Mouse (Mus musculus): ENCODE measurements at regions not wholly inside any gene's neighbourhood (a gene's known extent, or its start where the extent isn't known, plus 50 kb on each side); places are given as distances from the start of the nearest gene placed in this dataset.

- ATAC-seq (replicated peaks; ENCODE audit: low FRiP score, low TSS enrichment, poor library complexity, severe bottlenecking), result no peak
These were observed 184.9 kb upstream of the Negr1 start for GRCm38 (mm10) chr3:156376717-156377116.

- no peak for ATAC-seq (replicated peaks; ENCODE audit: low FRiP score, low TSS enrichment, poor library complexity, severe bottlenecking)
These were observed 178.7 kb upstream of the Negr1 start for GRCm38 (mm10) chr3:156382919-156383318.

- ATAC-seq (replicated peaks; ENCODE audit: low FRiP score, low TSS enrichment, poor library complexity, severe bottlenecking), result no peak
These were observed 155.5 kb upstream of the Negr1 start for GRCm38 (mm10) chr3:156406136-156406535.

- ATAC-seq (replicated peaks; ENCODE audit: low FRiP score, low TSS enrichment, poor library complexity, severe bottlenecking), result no peak
These were observed 154.5 kb upstream of the Negr1 start for GRCm38 (mm10) chr3:156407112-156407511.

- ATAC-seq (replicated peaks; ENCODE audit: low FRiP score, low TSS enrichment, poor library complexity, severe bottlenecking), result no peak
These were observed 151.5 kb upstream of the Negr1 start for GRCm38 (mm10) chr3:156410126-156410525.

DNA sequence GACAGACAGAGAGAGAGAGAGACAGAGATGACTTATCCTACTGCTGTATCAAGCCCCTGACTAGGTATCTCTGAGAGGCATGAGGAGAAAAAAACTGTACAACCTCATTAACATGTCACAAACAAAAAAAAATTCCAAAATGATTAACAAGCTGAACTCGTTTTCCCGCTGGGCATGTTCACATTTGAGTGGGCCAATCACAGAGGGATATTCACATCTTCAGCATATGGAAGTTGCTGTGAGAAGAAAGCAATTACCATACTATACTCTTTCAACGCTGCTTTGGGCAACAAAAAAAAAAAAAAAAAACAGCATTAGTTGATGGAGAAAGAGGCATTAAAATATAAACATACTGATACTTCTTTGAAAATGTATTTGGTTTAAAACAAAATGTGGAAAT, 148.8 kb upstream of the Negr1 start:
- no peak for ATAC-seq (replicated peaks; ENCODE audit: low FRiP score, low TSS enrichment, poor library complexity, severe bottlenecking)

DNA sequence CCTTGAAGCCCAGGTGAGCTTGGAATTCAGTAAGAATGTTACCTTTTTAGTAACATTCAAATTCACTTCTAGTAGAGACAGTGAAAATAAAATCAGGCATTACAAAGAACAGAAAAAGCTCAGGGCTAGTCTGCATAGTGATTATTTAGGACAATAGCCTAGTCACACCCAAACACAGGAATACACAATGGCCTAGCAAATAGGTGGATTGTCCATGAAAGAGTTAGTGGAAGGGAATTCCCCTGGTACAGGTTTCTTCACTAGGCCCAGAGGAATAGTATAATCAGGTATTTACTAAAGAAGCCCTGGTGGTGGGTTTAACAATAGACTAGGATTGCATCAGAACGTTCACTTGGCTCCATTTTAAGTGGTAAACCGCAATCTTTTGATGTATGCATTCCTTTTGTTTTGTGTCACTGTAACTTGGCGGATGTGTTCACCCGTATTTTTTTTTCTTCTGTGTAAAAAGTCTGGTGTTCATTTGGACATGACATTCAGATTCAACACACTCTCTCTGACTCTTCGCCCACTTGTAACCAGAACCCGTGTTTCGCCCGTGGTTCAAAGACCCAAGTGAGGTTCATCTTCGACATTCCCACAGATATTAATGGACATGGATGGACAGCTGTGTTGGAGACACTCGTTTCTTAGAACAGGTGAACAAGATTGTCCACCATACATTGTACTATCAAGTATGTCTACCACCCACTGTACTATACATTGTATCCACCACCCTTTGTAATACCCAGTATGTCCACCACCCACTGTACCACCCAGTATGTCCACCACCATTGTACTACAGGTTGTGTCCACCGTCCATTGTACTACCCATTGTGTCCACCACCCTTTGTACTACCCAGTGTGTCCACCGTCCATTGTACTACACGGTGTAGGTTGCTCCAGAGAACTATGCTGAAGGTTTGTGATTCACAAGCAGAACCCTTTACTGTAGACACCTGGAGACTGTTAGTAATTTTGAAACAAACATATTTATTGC, 146.9 kb upstream of the Negr1 start:
- no peak for ATAC-seq (replicated peaks; ENCODE audit: low FRiP score, low TSS enrichment, poor library complexity, severe bottlenecking)

DNA sequence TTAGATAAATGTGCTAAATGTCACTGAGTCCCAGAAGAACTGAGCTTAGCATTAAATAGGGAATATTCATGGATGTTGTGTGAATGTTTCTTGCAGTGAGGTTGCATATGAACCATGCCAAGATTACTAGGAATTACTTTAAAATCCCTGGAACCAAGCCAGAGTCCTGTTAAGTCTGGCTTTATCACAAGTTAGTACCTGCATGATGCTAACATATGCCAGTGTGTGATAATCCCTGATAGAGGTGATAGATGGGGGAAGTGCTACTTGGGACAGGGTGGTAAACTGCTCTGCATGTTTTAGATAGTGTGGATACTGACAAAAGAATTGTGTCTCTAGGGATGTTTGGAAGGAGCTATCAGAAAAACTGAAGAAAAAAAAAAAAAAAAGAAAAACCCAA, 143.5 kb upstream of the Negr1 start:
- ATAC-seq (replicated peaks; ENCODE audit: low FRiP score, low TSS enrichment, poor library complexity, severe bottlenecking), result no peak

- no peak for ATAC-seq (replicated peaks; ENCODE audit: low FRiP score, low TSS enrichment, poor library complexity, severe bottlenecking)
These were observed 138.5 kb upstream of the Negr1 start for GRCm38 (mm10) chr3:156423100-156423499.

DNA sequence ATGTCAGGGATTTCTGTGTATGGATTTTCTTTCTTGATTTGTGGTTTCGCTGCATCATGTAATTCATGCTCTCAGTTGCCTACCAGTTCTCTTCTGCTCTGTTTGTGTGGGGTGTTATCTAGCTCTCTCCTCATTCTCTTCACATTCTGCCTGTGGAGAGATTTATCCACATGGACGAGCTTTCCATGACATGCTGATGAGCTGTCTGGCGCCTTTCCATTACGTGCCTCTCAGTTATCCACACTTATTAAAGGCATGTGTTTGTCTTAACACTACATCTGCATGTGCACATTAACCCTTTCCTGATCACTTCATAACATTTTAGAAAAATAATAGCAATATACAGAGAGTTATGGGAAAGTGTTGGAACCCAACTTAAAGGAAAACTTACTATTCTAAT, 106.6 kb upstream of the Negr1 start:
- ATAC-seq (replicated peaks; ENCODE audit: low FRiP score, low TSS enrichment, poor library complexity, severe bottlenecking), result no peak

DNA sequence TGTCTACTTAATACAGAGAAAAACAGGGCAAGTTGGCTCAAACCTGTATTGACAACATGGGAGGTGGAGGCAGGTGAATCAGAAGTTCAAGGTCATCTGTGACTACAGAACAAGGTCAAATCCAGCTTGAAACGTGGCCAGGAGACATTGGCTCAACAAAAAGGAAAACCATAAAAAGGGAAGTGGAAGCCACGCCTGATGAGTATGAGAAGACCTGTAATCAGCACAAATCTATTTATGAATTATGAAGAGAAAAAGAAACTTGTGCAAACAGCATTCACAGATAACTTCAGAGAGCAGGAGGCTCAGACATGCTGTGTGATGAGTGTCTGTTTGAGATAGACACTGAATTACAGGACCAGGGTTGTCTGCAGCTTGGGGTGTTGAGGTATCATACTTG, 98.3 kb upstream of the Negr1 start:
- ATAC-seq (replicated peaks; ENCODE audit: low FRiP score, low TSS enrichment, poor library complexity, severe bottlenecking), result no peak

- no peak for ATAC-seq (replicated peaks; ENCODE audit: low FRiP score, low TSS enrichment, poor library complexity, severe bottlenecking)
These were observed 96.0 kb upstream of the Negr1 start for GRCm38 (mm10) chr3:156465601-156466000.

DNA sequence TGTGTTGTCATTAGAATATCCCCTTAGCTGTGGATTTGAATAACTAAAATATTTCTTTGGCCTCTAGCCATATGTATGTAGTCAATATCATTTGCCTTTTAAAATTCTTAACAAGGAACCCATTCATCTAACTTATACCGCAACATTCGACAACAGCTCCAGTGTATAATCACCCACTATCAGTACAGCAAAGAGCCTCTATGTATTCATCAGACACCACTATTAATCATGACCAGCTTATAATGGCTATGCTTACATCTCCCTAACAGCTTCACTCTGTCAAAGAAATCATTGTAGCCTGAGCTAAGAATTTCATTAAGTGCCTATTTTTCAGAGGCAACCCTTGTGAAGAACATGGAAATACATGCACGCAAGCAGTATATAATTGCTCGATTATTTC, 88.9 kb upstream of the Negr1 start:
- ATAC-seq (replicated peaks; ENCODE audit: low FRiP score, low TSS enrichment, poor library complexity, severe bottlenecking), result no peak

Measured in megakaryocyte-erythroid progenitor cell, adult 5-6 weeks (primary cell).